ENCODE assay signal across 17 mouse cellular contexts in the genomic region with DNA sequence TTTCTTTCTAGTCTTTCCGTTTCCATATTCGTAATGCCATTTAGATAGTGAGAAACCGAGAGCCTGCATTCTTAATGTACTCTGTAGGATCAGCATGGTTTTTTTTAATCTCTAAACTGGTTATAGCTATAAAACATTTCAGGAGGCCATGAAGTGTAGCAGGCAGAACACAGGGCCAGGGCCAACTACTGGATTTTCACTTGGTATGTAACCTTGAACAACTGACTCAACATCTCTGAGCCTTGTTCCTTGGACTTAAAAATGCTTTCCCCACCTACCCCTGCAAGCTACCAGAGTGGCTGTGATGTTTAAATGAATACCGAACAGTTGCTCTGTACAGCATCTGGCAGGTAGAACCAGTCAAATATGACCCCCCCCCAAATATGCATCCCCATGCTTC.
DNase-seq lines count a peak whose midpoint lies in the region; TF ChIP-seq lines count a peak whose summit lies in the region.
"Had no signal": no experiment of that assay in that cellular context is flagged by ENCODE, and none has a peak within 500 bp of the region (broad histone marks: within the 10 kb centered on the region; RNA-seq: fewer than 3 reads in every experiment).

No protein-coding gene starts in this region.

- H3K4me1 ChIP-seq in heart, embryonic 10.5 days, result no peaks in the 10 kb centered on the region
- H3K4me1 ChIP-seq: embryonic facial prominence, embryonic 12.5 days had no signal

- peak overlapping the region; percentile 24; the same call in 1 of the 2 replicates for H3K27ac ChIP-seq in layer of hippocampus, adult 2 months
- no peak overlapping the region for H3K27ac ChIP-seq in heart, embryonic 10.5 days
- H3K27ac ChIP-seq: embryonic facial prominence, embryonic 10.5 days; embryonic facial prominence, embryonic 12.5 days; forebrain, embryonic 13.5 days; forebrain, embryonic 15.5 days had no signal

- no peak for TF ChIP-seq CTCF in layer of hippocampus, adult 2 months (conservative IDR thresholded peaks at IDR 0.05)

- H3K27me3 ChIP-seq in heart, embryonic 10.5 days (ENCODE audit: insufficient read depth, poor library complexity, severe bottlenecking), result no peaks in the 10 kb centered on the region
- H3K27me3 ChIP-seq: embryonic facial prominence, embryonic 12.5 days; forebrain, embryonic 13.5 days; forebrain, embryonic 15.5 days had no signal

- no peaks in the 10 kb centered on the region for H3K36me3 ChIP-seq in heart, embryonic 10.5 days
- H3K36me3 ChIP-seq: embryonic facial prominence, embryonic 10.5 days; embryonic facial prominence, embryonic 12.5 days; forebrain, embryonic 15.5 days had no signal

- no peak overlapping the region for H3K4me3 ChIP-seq in layer of hippocampus, adult 2 months
- no peak overlapping the region for H3K4me3 ChIP-seq in heart, embryonic 10.5 days
- H3K4me3 ChIP-seq: embryonic facial prominence, embryonic 10.5 days; embryonic facial prominence, embryonic 12.5 days; forebrain, embryonic 13.5 days; forebrain, embryonic 15.5 days had no signal

- intact Hi-C loops in left cerebral cortex, postnatal 36 days (cut with DNase I), result no loop called here

- H3K9me3 ChIP-seq in heart, embryonic 10.5 days, result no peaks in the 10 kb centered on the region
- H3K9me3 ChIP-seq: embryonic facial prominence, embryonic 10.5 days; embryonic facial prominence, embryonic 12.5 days; forebrain, embryonic 13.5 days; forebrain, embryonic 15.5 days had no signal

- WGBS in heart, embryonic 10.5 days, result 88% methylated on average over 4 of the region's 4 CpGs

- DNase-seq in adrenal gland, adult 2 months, result peak; percentile 51
- no peak for DNase-seq in adrenal gland, adult 18-20 months (ENCODE audit: low spot score in 2 of 2)
- no peak for DNase-seq in layer of hippocampus, adult 2 months (ENCODE audit: low spot score in 2 of 2)
- no peak for DNase-seq in layer of hippocampus, adult 18-20 months (ENCODE audit: low spot score in 2 of 2)
- DNase-seq in adrenal gland, postnatal 14 days, result peak; percentile 18
- DNase-seq in heart, embryonic 10.5 days (ENCODE audit: low spot score), result no peak
- DNase-seq in left cerebral cortex, postnatal 36 days (ENCODE audit: low spot score in 2 of 2), result no peak
- DNase-seq: cerebellum, adult 11-12 months; cerebellum, adult 2 months; cerebellum, adult 9-10 months; cerebellum, postnatal 10 days; cerebellum, postnatal 25 days; forebrain, postnatal 0 days had no signal

Comparison
In these comparisons a context has a peak if more than half of its experiments do, and no peak if none do; other contexts are left out.
1. DNase-seq: peak in adrenal gland, adult 2 months (single experiment) and adrenal gland, postnatal 14 days (single experiment); none in adrenal gland, adult 18-20 months (0 of 2), layer of hippocampus, adult 2 months (0 of 2), layer of hippocampus, adult 18-20 months (0 of 2), heart, embryonic 10.5 days (single experiment) and left cerebral cortex, postnatal 36 days (0 of 2).